Comparison of ENCODE assay signal across 20 mouse cellular contexts in genomic region chr5:118147264-118147663, GRCm38 (mm10). TPM values are rescaled to one million over a fixed set of nuclear protein-coding genes. Genes with fewer than 3 reads are reported as not detected.
DNase-seq lines count a peak whose midpoint lies in the region; ATAC-seq lines count a peak whose summit lies in the region.
"Had no signal": no experiment of that assay in that cellular context is flagged by ENCODE, and none has a peak within 500 bp of the region (broad histone marks: within the 10 kb centered on the region; RNA-seq: fewer than 3 reads in every experiment).

No protein-coding gene starts in this region.

- no peaks in the 10 kb centered on the region for H3K9me3 ChIP-seq in heart, embryonic 13.5 days
- H3K9me3 ChIP-seq in neural tube, embryonic 12.5 days: no peaks in the 10 kb centered on the region
- no peaks in the 10 kb centered on the region for H3K9me3 ChIP-seq in embryonic facial prominence, embryonic 14.5 days (ENCODE audit: control insufficient read depth, low read length)
- H3K9me3 ChIP-seq in neural tube, embryonic 14.5 days (ENCODE audit: control insufficient read depth, low read length): no peaks in the 10 kb centered on the region
- H3K9me3 ChIP-seq: G1E had no signal

- no peak overlapping the region for H3K4me3 ChIP-seq in heart, embryonic 13.5 days
- no peak overlapping the region for H3K4me3 ChIP-seq in neural tube, embryonic 12.5 days
- H3K4me3 ChIP-seq in embryonic facial prominence, embryonic 14.5 days (ENCODE audit: low read depth, low read length): no peak overlapping the region
- H3K4me3 ChIP-seq in neural tube, embryonic 14.5 days (ENCODE audit: low read depth, low read length): no peak overlapping the region
- H3K4me3 ChIP-seq: erythroblast, embryonic 14.5 days had no signal

- no peak for DNase-seq in heart, adult 9 months (ENCODE audit: low spot score in 2 of 2)
- DNase-seq in neural tube, embryonic 10.5 days (ENCODE audit: extremely low spot score, low spot score): no peak
- no peak for DNase-seq in embryonic facial prominence, embryonic 14.5 days (ENCODE audit: low spot score)
- no peak for DNase-seq in left cerebral cortex, adult 9 months (ENCODE audit: low spot score in 2 of 2)
- DNase-seq: adrenal gland, adult 2 months; cerebellum, adult 11-12 months; cerebellum, postnatal 25 days; gastrocnemius, postnatal 10 days; kidney, adult 2 months; kidney, postnatal 36 days; layer of hippocampus, adult 9-11 months; lung, postnatal 14 days; thymus, postnatal 14 days had no signal

- H3K27me3 ChIP-seq in heart, embryonic 13.5 days (replicated peaks): no peaks in the 10 kb centered on the region
- H3K27me3 ChIP-seq in neural tube, embryonic 12.5 days (replicated peaks): no peaks in the 10 kb centered on the region
- no peaks in the 10 kb centered on the region for H3K27me3 ChIP-seq in embryonic facial prominence, embryonic 14.5 days (replicated peaks; ENCODE audit: control insufficient read depth, insufficient read depth, low read length)
- no peaks in the 10 kb centered on the region for H3K27me3 ChIP-seq in neural tube, embryonic 14.5 days (ENCODE audit: control insufficient read depth, insufficient read depth, low read length)

- ATAC-seq in heart, embryonic 13.5 days (ENCODE audit: extremely low read depth, insufficient number of reproducible peaks, low FRiP score, low TSS enrichment): no peak
- no peak for ATAC-seq in neural tube, embryonic 12.5 days (ENCODE audit: low FRiP score, low read depth)
- ATAC-seq in embryonic facial prominence, embryonic 14.5 days (ENCODE audit: low read depth): no peak
- ATAC-seq in neural tube, embryonic 14.5 days (ENCODE audit: low read depth): no peak
- ATAC-seq: CD4-positive, CD25-positive, alpha-beta regulatory T cell, adult 4 months had no signal

- peaks cover 72% of the 10 kb centered on the region for H3K4me1 ChIP-seq in heart, embryonic 13.5 days
- H3K4me1 ChIP-seq in neural tube, embryonic 12.5 days: peaks cover 22% of the 10 kb centered on the region
- H3K4me1 ChIP-seq in embryonic facial prominence, embryonic 14.5 days (ENCODE audit: control insufficient read depth, insufficient read depth, low read length): no peaks in the 10 kb centered on the region
- peaks cover 26% of the 10 kb centered on the region for H3K4me1 ChIP-seq in neural tube, embryonic 14.5 days (ENCODE audit: control insufficient read depth, insufficient read depth, low read length)

- peak overlapping the region; percentile 69; the same call in 1 of the 2 replicates for H3K27ac ChIP-seq in heart, embryonic 13.5 days (replicated peaks)
- 0 out of 2 replicates have a peak overlapping the region, but pooled peaks have one; percentile 4 for H3K27ac ChIP-seq in neural tube, embryonic 12.5 days
- no peak overlapping the region for H3K27ac ChIP-seq in embryonic facial prominence, embryonic 14.5 days (replicated peaks; ENCODE audit: low read depth, low read length)
- H3K27ac ChIP-seq in neural tube, embryonic 14.5 days (ENCODE audit: low read depth, low read length): peak overlapping the region; percentile 4; the same call in 1 of the 2 replicates

- H3K9ac ChIP-seq in heart, embryonic 13.5 days: peak overlapping the region; percentile 44; the same call in 1 of the 2 replicates
- no peak overlapping the region for H3K9ac ChIP-seq in neural tube, embryonic 12.5 days
- H3K9ac ChIP-seq in embryonic facial prominence, embryonic 14.5 days (ENCODE audit: low read depth, low read length): 0 out of 2 replicates have a peak overlapping the region, but pooled peaks have one; percentile 6
- H3K9ac ChIP-seq in neural tube, embryonic 14.5 days (replicated peaks; ENCODE audit: low read depth, low read length): no peak overlapping the region

- H3K4me2 ChIP-seq in heart, embryonic 13.5 days: no peak overlapping the region
- H3K4me2 ChIP-seq in neural tube, embryonic 12.5 days (replicated peaks): no peak overlapping the region
- H3K4me2 ChIP-seq in embryonic facial prominence, embryonic 14.5 days (ENCODE audit: low read depth, low read length): no peak overlapping the region
- no peak overlapping the region for H3K4me2 ChIP-seq in neural tube, embryonic 14.5 days (ENCODE audit: low read depth, low read length)

- H3K36me3 ChIP-seq in heart, embryonic 13.5 days: peaks cover 27% of the 10 kb centered on the region
- peaks cover 15% of the 10 kb centered on the region for H3K36me3 ChIP-seq in neural tube, embryonic 12.5 days
- H3K36me3 ChIP-seq in embryonic facial prominence, embryonic 14.5 days (ENCODE audit: control insufficient read depth, insufficient read depth, low read length): peaks cover 11% of the 10 kb centered on the region; the same call in 1 of the 2 replicates
- no peaks in the 10 kb centered on the region for H3K36me3 ChIP-seq in neural tube, embryonic 14.5 days (ENCODE audit: control insufficient read depth, insufficient read depth, low read length)

- WGBS in heart, embryonic 13.5 days: 77% methylated on average over 10 of the region's 10 CpGs
- 84% methylated on average over 10 of the region's 10 CpGs for WGBS in neural tube, embryonic 12.5 days
- WGBS in embryonic facial prominence, embryonic 14.5 days: 81% methylated on average over 10 of the region's 10 CpGs
- WGBS in neural tube, embryonic 14.5 days: 82% methylated on average over 10 of the region's 10 CpGs

RNA-seq across cellular contexts. Expression of gene Fbxw8, which starts 8.0 kb away (rescaled TPM):
- 21.5 and 22.0 TPM in 2 replicates for polyA plus RNA-seq in heart, embryonic 13.5 days (2015; fragmentation: Nextera tagmentation; extraction: Ambion mirVana)
- polyA plus RNA-seq in neural tube, embryonic 12.5 days (2016; fragmentation: Nextera tagmentation; extraction: Ambion mirVana): 38.4 and 40.4 TPM in 2 replicates
- 31.7 and 32.2 TPM in 2 replicates for polyA plus RNA-seq in embryonic facial prominence, embryonic 14.5 days (2014; fragmentation: Nextera tagmentation; extraction: Ambion mirVana)
- polyA plus RNA-seq in neural tube, embryonic 14.5 days (2014; fragmentation: Nextera tagmentation; extraction: Ambion mirVana): 16.5 and 20.4 TPM in 2 replicates

RNA-seq across cellular contexts. Expression of gene Hrk, which starts 17.2 kb away (rescaled TPM):
- polyA plus RNA-seq in heart, embryonic 13.5 days (2015; fragmentation: Nextera tagmentation; extraction: Ambion mirVana): not detected in 2 replicates
- polyA plus RNA-seq in neural tube, embryonic 12.5 days (2016; fragmentation: Nextera tagmentation; extraction: Ambion mirVana): 4.3 and 5.3 TPM in 2 replicates
- 0.29 and 0.38 TPM in 2 replicates for polyA plus RNA-seq in embryonic facial prominence, embryonic 14.5 days (2014; fragmentation: Nextera tagmentation; extraction: Ambion mirVana)
- 3.5 and 3.9 TPM in 2 replicates for polyA plus RNA-seq in neural tube, embryonic 14.5 days (2014; fragmentation: Nextera tagmentation; extraction: Ambion mirVana)
- polyA plus RNA-seq: adrenal gland, adult 2 months; CD4-positive, CD25-positive, alpha-beta regulatory T cell, adult 4 months; erythroblast, embryonic 14.5 days; G1E; liver, embryonic 16.5 days had no signal

Comparison
In these comparisons a context has a peak if more than half of its experiments do, and no peak if none do; other contexts are left out.
1. H3K9ac ChIP-seq: peak in heart, embryonic 13.5 days (single experiment) and embryonic facial prominence, embryonic 14.5 days (single experiment); none in neural tube, embryonic 12.5 days (single experiment) and neural tube, embryonic 14.5 days (single experiment).